Mouse (Mus musculus) liver, adult 2 months (tissue): ENCODE measurements at regions not wholly inside any gene's neighbourhood (a gene's known extent, or its start where the extent isn't known, plus 50 kb on each side); places are given as distances from the start of the nearest gene placed in this dataset.

Experiments used
- CTCF ChIP-seq: fragments of 200-500 bp; IDR thresholded peaks from 2 replicates; pipeline ENCODE4 v1.5.1; 2011; ENCODE audit warnings: low read depth, low read length, control low read depth
- POLR2A ChIP-seq: fragments of 200-500 bp; IDR thresholded peaks from 2 replicates; pipeline ENCODE4 v1.6.1; 2011; ENCODE audit warnings: low read length, control low read depth; ENCODE audit not compliant: insufficient read depth; ENCODE audit errors: extremely low read depth

DNA sequence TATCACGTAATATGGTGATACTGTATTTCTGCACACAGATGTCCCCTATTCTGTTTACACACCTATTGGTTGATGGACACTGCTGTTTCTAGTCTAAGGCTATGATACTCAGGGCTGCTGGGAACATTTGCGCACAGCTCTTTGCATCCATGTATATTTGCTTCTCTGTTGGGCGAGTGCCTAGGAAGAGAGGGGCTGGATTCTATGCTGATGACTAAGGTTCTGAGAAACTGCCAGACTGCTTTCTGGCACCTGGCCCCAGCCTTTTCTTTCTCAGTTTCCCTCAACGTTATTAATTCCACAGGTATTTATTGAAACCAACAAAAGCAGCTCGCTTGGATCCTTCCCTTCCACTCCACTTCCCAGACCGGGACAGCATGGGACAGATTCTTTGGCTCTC is 142.2 kb upstream of the Rybp start:
- TF ChIP-seq CTCF (no peak), POLR2A (no peak)
